13 mouse cellular contexts compared by ENCODE assay signal in the genomic region with DNA sequence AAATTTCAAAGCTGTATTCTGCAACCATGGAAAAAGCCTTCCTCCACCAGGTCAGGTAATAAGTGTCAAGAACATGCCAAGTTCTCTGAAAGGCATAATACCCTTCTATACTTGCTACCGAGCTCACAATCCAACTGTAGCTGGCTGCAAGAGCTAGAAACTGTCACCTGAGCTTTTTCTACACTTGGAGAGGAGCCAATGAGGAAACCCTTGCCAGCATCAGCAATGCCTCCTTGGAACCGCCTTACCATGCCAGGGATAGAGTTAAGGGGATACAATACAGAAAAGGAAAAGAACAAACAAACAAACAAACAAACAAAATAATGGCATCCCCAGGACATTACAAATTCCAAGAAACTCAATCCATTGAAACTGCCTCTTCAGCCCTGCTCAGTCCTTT.
DNase-seq lines count a peak whose midpoint lies in the region.
"Had no signal": no experiment of that assay in that cellular context is flagged by ENCODE, and none has a peak within 500 bp of the region (broad histone marks: within the 10 kb centered on the region; RNA-seq: fewer than 3 reads in every experiment).

No protein-coding gene starts in this region.

- DNase-seq in adrenal gland, postnatal 10 days = peak; percentile 4
- no peak for DNase-seq in adrenal gland, adult 18-20 months (ENCODE audit: low spot score in 2 of 2)
- DNase-seq in kidney, adult 11 months = peak; percentile 7
- DNase-seq in kidney, postnatal 25 days = no peak
- peak; percentile 1 for DNase-seq in left cerebral cortex, postnatal 4 days
- no peak for DNase-seq in left cerebral cortex, adult 8-10 months (ENCODE audit: low spot score in 2 of 2)
- DNase-seq in ovary, postnatal 14 days (ENCODE audit: low spot score) = peak; percentile 4
- no peak for DNase-seq in ovary, postnatal 36 days (ENCODE audit: low spot score)
- DNase-seq: adrenal gland, postnatal 25 days; cerebellum, adult 9-10 months; gastrocnemius, postnatal 10 days; lung, embryonic 14.5 days; right cerebral cortex, postnatal 14 days had no signal

- intact Hi-C loops in left cerebral cortex, postnatal 4 days (cut with DNase I) = no loop called here

Comparison
In these comparisons a context has a peak if more than half of its experiments do, and no peak if none do; other contexts are left out.
1. DNase-seq: peak in adrenal gland, postnatal 10 days (single experiment), kidney, adult 11 months (single experiment), left cerebral cortex, postnatal 4 days (single experiment) and ovary, postnatal 14 days (single experiment); none in adrenal gland, adult 18-20 months (0 of 2), kidney, postnatal 25 days (0 of 2), left cerebral cortex, adult 8-10 months (0 of 2) and ovary, postnatal 36 days (single experiment).